In the genomic region with DNA sequence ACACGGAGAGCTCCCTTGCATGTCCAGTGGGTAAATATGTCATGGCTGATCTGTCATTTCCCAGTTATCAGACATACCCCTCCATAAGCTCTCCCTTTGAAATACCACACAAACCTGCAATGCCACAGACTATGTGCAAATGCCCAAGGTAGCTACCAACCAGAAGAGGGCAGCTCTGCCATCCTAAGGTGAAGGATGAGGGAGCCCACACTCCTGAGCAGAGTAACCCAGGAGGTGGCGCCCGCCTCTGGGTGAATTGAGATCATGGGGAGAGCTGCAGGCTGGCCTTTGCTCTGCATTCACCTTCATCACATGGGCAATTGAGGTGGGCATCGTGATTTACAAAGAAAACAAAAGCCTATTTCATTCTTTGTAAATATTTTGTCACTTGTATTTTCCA, we compare ENCODE assay signal across 1 mouse cellular context.
TF ChIP-seq lines count a peak whose summit lies in the region.

No protein-coding gene starts in this region.

TF ChIP-seq in MEL, 35 proteins besides CTCF, POLR2A, EP300 and RAD21 (continued from another document):
- TF ChIP-seq ZKSCAN1 (IDR thresholded peaks at IDR 0.05; ENCODE audit: low read depth, low read length) (no peak), SMC3 (IDR thresholded peaks at IDR 0.05; ENCODE audit: low read depth, low read length) (peak; percentile 90), ETS1 (IDR thresholded peaks at IDR 0.05; ENCODE audit: low read depth, low read length) (no peak), MAFK (IDR thresholded peaks at IDR 0.05; ENCODE audit: borderline replicate concordance, low read depth, low read length) (no peak), ELF1 (IDR thresholded peaks at IDR 0.05; ENCODE audit: low read depth, low read length) (peak; percentile 50; the same call in 1 of the 2 replicates), HCFC1 (IDR thresholded peaks at IDR 0.05; ENCODE audit: low read depth, low read length) (peak; percentile 47; the same call in 1 of the 2 replicates), CHD1 (IDR thresholded peaks at IDR 0.05; ENCODE audit: low read depth, low read length) (no peak), MYC (IDR thresholded peaks at IDR 0.05; ENCODE audit: low read depth, low read length) (no peak), SIN3A (IDR thresholded peaks at IDR 0.05; ENCODE audit: low read length) (peak; percentile 51; the same call in 1 of the 2 replicates), JUND (IDR thresholded peaks at IDR 0.05; ENCODE audit: low read depth, low read length) (no peak), POLR2AphosphoS5 (IDR thresholded peaks at IDR 0.05; ENCODE audit: borderline replicate concordance, low read depth, low read length) (no peak), MEF2A (IDR thresholded peaks at IDR 0.05; ENCODE audit: extremely low read depth, insufficient replicate concordance, low read depth, low read length, poor library complexity, severe bottlenecking) (no peak), CHD2 (IDR thresholded peaks at IDR 0.05; ENCODE audit: low read length) (no peak), TCF12 (IDR thresholded peaks at IDR 0.05; ENCODE audit: low read depth, low read length) (no peak), TBP (IDR thresholded peaks at IDR 0.05; ENCODE audit: low read depth, low read length) (no peak), ZMIZ1 (IDR thresholded peaks at IDR 0.05; ENCODE audit: low read depth, low read length) (no peak), MYB (IDR thresholded peaks at IDR 0.05; ENCODE audit: low read depth, low read length) (no peak)
